In genomic region chr12:72831711-72832432, GRCm38 (mm10) we compare ENCODE assay signal across 8 mouse cellular contexts.
A peak's percentile ranks its signal among the peaks of the same experiment; 100 is the strongest.
DNase-seq lines count a peak whose midpoint lies in the region; ATAC-seq and TF ChIP-seq lines count a peak whose summit lies in the region.

No protein-coding gene starts in this region.

- peak; percentile 40; the same call in 1 of the 2 replicates for ATAC-seq in granulocyte monocyte progenitor cell, adult 5-6 weeks (replicated peaks; ENCODE audit: poor library complexity, severe bottlenecking)
- ATAC-seq in liver, embryonic 13.5 days (ENCODE audit: low read depth): no peak

- H3K9ac ChIP-seq in liver, embryonic 13.5 days: no peak overlapping the region

- no peak overlapping the region for H3K27ac ChIP-seq in liver, embryonic 13.5 days

- peaks cover 50% of the 10 kb centered on the region for H3K27me3 ChIP-seq in liver, embryonic 13.5 days

- DNase-seq in lung, postnatal 10 days: peak; percentile 21
- no peak for DNase-seq in lung, adult 2 months
- DNase-seq in embryo, embryonic 11 days: peak; percentile 63
- peak; percentile 50 for DNase-seq in layer of hippocampus, adult 11-12 months (ENCODE audit: low spot score)
- DNase-seq in liver, embryonic 13.5 days: no peak
- DNase-seq in right cerebral cortex, postnatal 10 days (ENCODE audit: low spot score in 2 of 2): peak; percentile 82 to 90
- no peak for DNase-seq in thymus, postnatal 36 days

- H3K4me1 ChIP-seq in lung, adult 2 months (ENCODE audit: control insufficient read depth, insufficient read depth, low read length): peaks cover 6% of the 10 kb centered on the region; the same call in 1 of the 2 replicates
- no peaks in the 10 kb centered on the region for H3K4me1 ChIP-seq in liver, embryonic 13.5 days (replicated peaks)

- H3K4me2 ChIP-seq in liver, embryonic 13.5 days: peak overlapping the region; percentile 48

- 7% methylated on average over 42 of the region's 42 CpGs for WGBS in lung, adult 2 months
- 9% methylated on average over 42 of the region's 42 CpGs for WGBS in liver, embryonic 13.5 days (ENCODE audit: insufficient replicate concordance)

- TF ChIP-seq POLR2A in lung, adult 2 months (IDR thresholded peaks at IDR 0.05; ENCODE audit: borderline replicate concordance, extremely low read depth, low read depth, low read length): no peak

- no peak for TF ChIP-seq CTCF in lung, adult 2 months (IDR thresholded peaks at IDR 0.05; ENCODE audit: insufficient read depth, low read length)

- no peaks in the 10 kb centered on the region for H3K36me3 ChIP-seq in liver, embryonic 13.5 days

- H3K9me3 ChIP-seq in liver, embryonic 13.5 days (replicated peaks): no peaks in the 10 kb centered on the region

- no peak overlapping the region for H3K4me3 ChIP-seq in lung, adult 2 months (replicated peaks; ENCODE audit: extremely low read depth, low read depth, low read length)
- peak overlapping the region; percentile 30 for H3K4me3 ChIP-seq in liver, embryonic 13.5 days (replicated peaks)

Comparison
In these comparisons a context has a peak if more than half of its experiments do, and no peak if none do; other contexts are left out.
1. DNase-seq: peak in lung, postnatal 10 days (single experiment), embryo, embryonic 11 days (single experiment), layer of hippocampus, adult 11-12 months (single experiment) and right cerebral cortex, postnatal 10 days (2 of 2); none in lung, adult 2 months (single experiment), liver, embryonic 13.5 days (single experiment) and thymus, postnatal 36 days (0 of 2).